Mouse (Mus musculus): ENCODE data around the gene Fuz. TPM values are rescaled to one million over a fixed set of nuclear protein-coding genes. Genes with fewer than 3 reads are reported as not detected.

Gene Fuz
- polyA plus RNA-seq, 1 experiment from 2014 or later = 16.7 TPM

- Histone ChIP-seq H3K27me3 (ENCODE audit: control insufficient read depth, insufficient read depth, low read length) (no peaks in the 10 kb centered on the region), H3K27ac (replicated peaks; ENCODE audit: low read depth, low read length) (no peak overlapping the region), H3K9me3 (ENCODE audit: control insufficient read depth, low read length) (no peaks in the 10 kb centered on the region), H3K4me2 (ENCODE audit: low read length) (no peak overlapping the region), H3K4me1 (ENCODE audit: control insufficient read depth, insufficient read depth, low read length) (peaks cover 40% of the 10 kb centered on the region), H3K4me3 (replicated peaks; ENCODE audit: low read depth, low read length) (no peak overlapping the region), H3K36me3 (ENCODE audit: control insufficient read depth, insufficient read depth, low read length) (peaks cover 20% of the 10 kb centered on the region), H3K9ac (replicated peaks; ENCODE audit: low read length) (no peak overlapping the region)
- DNase-seq (no peak), ATAC-seq (ENCODE audit: low FRiP score, low TSS enrichment) (no peak)
- 94% methylated on average over 12 of the region's 12 CpGs for WGBS
Observed at GRCm38 (mm10) chr7:44851625-44852234, 44.1 kb upstream of the Fuz start.

- Histone ChIP-seq H3K4me1 (ENCODE audit: control insufficient read depth, insufficient read depth, low read length) (peaks cover 40% of the 10 kb centered on the region), H3K9ac (replicated peaks; ENCODE audit: low read length) (no peak overlapping the region), H3K4me3 (replicated peaks; ENCODE audit: low read depth, low read length) (no peak overlapping the region), H3K27ac (replicated peaks; ENCODE audit: low read depth, low read length) (no peak overlapping the region), H3K27me3 (ENCODE audit: control insufficient read depth, insufficient read depth, low read length) (no peaks in the 10 kb centered on the region), H3K4me2 (ENCODE audit: low read length) (no peak overlapping the region), H3K36me3 (ENCODE audit: control insufficient read depth, insufficient read depth, low read length) (peaks cover 18% of the 10 kb centered on the region), H3K9me3 (ENCODE audit: control insufficient read depth, low read length) (no peaks in the 10 kb centered on the region)
- DNase-seq (no peak), ATAC-seq (ENCODE audit: low FRiP score, low TSS enrichment) (no peak)
- 92% methylated on average over 36 of the region's 36 CpGs for WGBS
Observed at GRCm38 (mm10) chr7:44852259-44853027, 43.4 kb upstream of the Fuz start.

GRCm38 (mm10) chr7:44853065-44853464 lies 42.8 kb upstream of the Fuz start:
- H3K9ac ChIP-seq (replicated peaks; ENCODE audit: low read length) = no peak overlapping the region
- ATAC-seq (ENCODE audit: low FRiP score, low TSS enrichment) (no peak), DNase-seq (no peak)
- H3K36me3 ChIP-seq (ENCODE audit: control insufficient read depth, insufficient read depth, low read length) = peaks cover 18% of the 10 kb centered on the region
- no peaks in the 10 kb centered on the region for H3K27me3 ChIP-seq (ENCODE audit: control insufficient read depth, insufficient read depth, low read length)
- H3K4me1 ChIP-seq (ENCODE audit: control insufficient read depth, insufficient read depth, low read length) = peaks cover 39% of the 10 kb centered on the region
- no peak overlapping the region for H3K27ac ChIP-seq (replicated peaks; ENCODE audit: low read depth, low read length)
- no peak overlapping the region for H3K4me3 ChIP-seq (replicated peaks; ENCODE audit: low read depth, low read length)
- H3K9me3 ChIP-seq (ENCODE audit: control insufficient read depth, low read length) = no peaks in the 10 kb centered on the region
- 95% methylated on average over 2 of the region's 2 CpGs for WGBS
- H3K4me2 ChIP-seq (ENCODE audit: low read length) = no peak overlapping the region

- Histone ChIP-seq H3K4me3 (replicated peaks; ENCODE audit: low read depth, low read length) (peak overlapping the region; percentile 42), H3K27ac (replicated peaks; ENCODE audit: low read depth, low read length) (peak overlapping the region; percentile 85), H3K4me1 (ENCODE audit: control insufficient read depth, insufficient read depth, low read length) (peaks cover 40% of the 10 kb centered on the region), H3K4me2 (ENCODE audit: low read length) (peak overlapping the region; percentile 72), H3K36me3 (ENCODE audit: control insufficient read depth, insufficient read depth, low read length) (peaks cover 18% of the 10 kb centered on the region), H3K27me3 (ENCODE audit: control insufficient read depth, insufficient read depth, low read length) (no peaks in the 10 kb centered on the region), H3K9ac (replicated peaks; ENCODE audit: low read length) (peak overlapping the region; percentile 67), H3K9me3 (ENCODE audit: control insufficient read depth, low read length) (no peaks in the 10 kb centered on the region)
- ATAC-seq (ENCODE audit: low FRiP score, low TSS enrichment) = no peak
- DNase-seq = no peak
- WGBS = 34% methylated on average over 26 of the region's 26 CpGs
Observed at GRCm38 (mm10) chr7:44853596-44854355, 42.1 kb upstream of the Fuz start.

GRCm38 (mm10) chr7:44854356-44855031 lies 41.4 kb upstream of the Fuz start:
- H3K4me3 ChIP-seq (replicated peaks; ENCODE audit: low read depth, low read length) = peak overlapping the region; percentile 42
- H3K4me2 ChIP-seq (ENCODE audit: low read length) = peak overlapping the region; percentile 72
- H3K9me3 ChIP-seq (ENCODE audit: control insufficient read depth, low read length) = no peaks in the 10 kb centered on the region
- peaks cover 18% of the 10 kb centered on the region for H3K36me3 ChIP-seq (ENCODE audit: control insufficient read depth, insufficient read depth, low read length)
- no peaks in the 10 kb centered on the region for H3K27me3 ChIP-seq (ENCODE audit: control insufficient read depth, insufficient read depth, low read length)
- H3K27ac ChIP-seq (replicated peaks; ENCODE audit: low read depth, low read length) = peak overlapping the region; percentile 85
- WGBS = 2% methylated on average over 45 of the region's 45 CpGs
- peaks cover 40% of the 10 kb centered on the region for H3K4me1 ChIP-seq (ENCODE audit: control insufficient read depth, insufficient read depth, low read length)
- H3K9ac ChIP-seq (replicated peaks; ENCODE audit: low read length) = peak overlapping the region; percentile 67
- DNase-seq (peak; percentile 74), ATAC-seq (ENCODE audit: low FRiP score, low TSS enrichment) (0 out of 2 replicates have a peak, but pooled peaks have one; percentile 3)

GRCm38 (mm10) chr7:44855036-44855435 lies 40.8 kb upstream of the Fuz start:
- Histone ChIP-seq H3K27me3 (ENCODE audit: control insufficient read depth, insufficient read depth, low read length) (no peaks in the 10 kb centered on the region), H3K36me3 (ENCODE audit: control insufficient read depth, insufficient read depth, low read length) (peaks cover 20% of the 10 kb centered on the region), H3K4me3 (replicated peaks; ENCODE audit: low read depth, low read length) (peak overlapping the region; percentile 42), H3K9me3 (ENCODE audit: control insufficient read depth, low read length) (no peaks in the 10 kb centered on the region), H3K27ac (replicated peaks; ENCODE audit: low read depth, low read length) (peak overlapping the region; percentile 85), H3K9ac (replicated peaks; ENCODE audit: low read length) (peak overlapping the region; percentile 67), H3K4me2 (ENCODE audit: low read length) (peak overlapping the region; percentile 72), H3K4me1 (ENCODE audit: control insufficient read depth, insufficient read depth, low read length) (peaks cover 40% of the 10 kb centered on the region)
- no peak for ATAC-seq (ENCODE audit: low FRiP score, low TSS enrichment)
- 33% methylated on average over 10 of the region's 10 CpGs for WGBS
- DNase-seq = no peak

- H3K9ac ChIP-seq (replicated peaks; ENCODE audit: low read length) = 0 out of 2 replicates have a peak overlapping the region, but pooled peaks have one; percentile 78
- H3K9me3 ChIP-seq (ENCODE audit: control insufficient read depth, low read length) = no peaks in the 10 kb centered on the region
- no peaks in the 10 kb centered on the region for H3K27me3 ChIP-seq (ENCODE audit: control insufficient read depth, insufficient read depth, low read length)
- no peak for DNase-seq
- H3K36me3 ChIP-seq (ENCODE audit: control insufficient read depth, insufficient read depth, low read length) = peaks cover 22% of the 10 kb centered on the region
- H3K4me2 ChIP-seq (ENCODE audit: low read length) = peak overlapping the region; percentile 90
- peak overlapping the region; percentile 91 for H3K27ac ChIP-seq (replicated peaks; ENCODE audit: low read depth, low read length)
- 69% methylated on average over 9 of the region's 9 CpGs for WGBS
- H3K4me1 ChIP-seq (ENCODE audit: control insufficient read depth, insufficient read depth, low read length) = peaks cover 31% of the 10 kb centered on the region
- peak overlapping the region; percentile 69 for H3K4me3 ChIP-seq (replicated peaks; ENCODE audit: low read depth, low read length)
- ATAC-seq (ENCODE audit: low FRiP score, low TSS enrichment) = no peak
Observed at GRCm38 (mm10) chr7:44856265-44856916, 39.5 kb upstream of the Fuz start.

GRCm38 (mm10) chr7:44857042-44857552 lies 38.8 kb upstream of the Fuz start, which contains the start of gene Pnkp:
TSS of gene Pnkp (plus strand) at chr7:44857139.
- DNase-seq (peak; percentile 94), ATAC-seq (ENCODE audit: low FRiP score, low TSS enrichment) (peak; percentile 41; the same call in 1 of the 2 replicates)
- Histone ChIP-seq H3K36me3 (ENCODE audit: control insufficient read depth, insufficient read depth, low read length) (peaks cover 25% of the 10 kb centered on the region), H3K4me3 (replicated peaks; ENCODE audit: low read depth, low read length) (peak within 1 kb of the TSS; percentile 69), H3K4me2 (ENCODE audit: low read length) (peak within 1 kb of the TSS; percentile 90), H3K27me3 (ENCODE audit: control insufficient read depth, insufficient read depth, low read length) (no peaks in the 10 kb centered on the region), H3K27ac (replicated peaks; ENCODE audit: low read depth, low read length) (peak within 1 kb of the TSS; percentile 91), H3K4me1 (ENCODE audit: control insufficient read depth, insufficient read depth, low read length) (peaks cover 31% of the 10 kb centered on the region), H3K9ac (replicated peaks; ENCODE audit: low read length) (peak within 1 kb of the TSS; percentile 78), H3K9me3 (ENCODE audit: control insufficient read depth, low read length) (no peaks in the 10 kb centered on the region)
- under 1% methylated on average over 32 of the region's 32 CpGs for WGBS
